Mouse (Mus musculus): ENCODE data around the gene Tuba4a. TPM values are rescaled to one million over a fixed set of nuclear protein-coding genes. Genes with fewer than 3 reads are reported as not detected.

Tuba4a gene
- polyA plus RNA-seq, 1 experiment from 2014 or later, result 86.5 TPM

- Histone ChIP-seq H3K4me3 (ENCODE audit: low read depth, low read length) (no peak overlapping the region), H3K9me3 (ENCODE audit: control insufficient read depth, low read length) (no peaks in the 10 kb centered on the region), H3K36me3 (ENCODE audit: control insufficient read depth, insufficient read depth, low read length) (no peaks in the 10 kb centered on the region), H3K4me1 (replicated peaks; ENCODE audit: control insufficient read depth, insufficient read depth, low read length) (peaks cover 10% of the 10 kb centered on the region), H3K4me2 (ENCODE audit: low read length) (no peak overlapping the region), H3K9ac (ENCODE audit: low read length) (no peak overlapping the region), H3K27ac (ENCODE audit: low read depth) (no peak overlapping the region), H3K27me3 (replicated peaks; ENCODE audit: control insufficient read depth, insufficient read depth, low read length) (no peaks in the 10 kb centered on the region)
- WGBS, result 81% methylated on average over 16 of the region's 16 CpGs
- DNase-seq (ENCODE audit: low spot score) (no peak), ATAC-seq (replicated peaks; ENCODE audit: low FRiP score, low TSS enrichment, low read depth) (no peak)
Measured at GRCm38 (mm10) chr1:75253029-75253428, 33.4 kb upstream of the Tuba4a start.

GRCm38 (mm10) chr1:75252308-75252707 is 32.6 kb upstream of the Tuba4a start:
- Histone ChIP-seq H3K4me2 (ENCODE audit: low read length) (no peak overlapping the region), H3K36me3 (ENCODE audit: control insufficient read depth, insufficient read depth, low read length) (no peaks in the 10 kb centered on the region), H3K4me1 (replicated peaks; ENCODE audit: control insufficient read depth, insufficient read depth, low read length) (peaks cover 15% of the 10 kb centered on the region), H3K9me3 (ENCODE audit: control insufficient read depth, low read length) (no peaks in the 10 kb centered on the region), H3K9ac (ENCODE audit: low read length) (no peak overlapping the region), H3K4me3 (ENCODE audit: low read depth, low read length) (no peak overlapping the region), H3K27me3 (replicated peaks; ENCODE audit: control insufficient read depth, insufficient read depth, low read length) (no peaks in the 10 kb centered on the region), H3K27ac (ENCODE audit: low read depth) (no peak overlapping the region)
- DNase-seq (ENCODE audit: low spot score) (no peak), ATAC-seq (replicated peaks; ENCODE audit: low FRiP score, low TSS enrichment, low read depth) (no peak)
- 73% methylated on average over 13 of the region's 13 CpGs for WGBS

GRCm38 (mm10) chr1:75251112-75251970 is 31.7 kb upstream of the Tuba4a start:
- Histone ChIP-seq H3K4me3 (ENCODE audit: low read depth, low read length) (no peak overlapping the region), H3K27me3 (replicated peaks; ENCODE audit: control insufficient read depth, insufficient read depth, low read length) (no peaks in the 10 kb centered on the region), H3K4me2 (ENCODE audit: low read length) (peak overlapping the region; percentile 54), H3K9me3 (ENCODE audit: control insufficient read depth, low read length) (no peaks in the 10 kb centered on the region), H3K27ac (ENCODE audit: low read depth) (no peak overlapping the region), H3K9ac (ENCODE audit: low read length) (no peak overlapping the region), H3K4me1 (replicated peaks; ENCODE audit: control insufficient read depth, insufficient read depth, low read length) (peaks cover 15% of the 10 kb centered on the region), H3K36me3 (ENCODE audit: control insufficient read depth, insufficient read depth, low read length) (no peaks in the 10 kb centered on the region)
- DNase-seq (ENCODE audit: low spot score), result peak; percentile 88
- ATAC-seq (replicated peaks; ENCODE audit: low FRiP score, low TSS enrichment, low read depth), result peak; percentile 67
- WGBS, result 5% methylated on average over 21 of the region's 22 CpGs

GRCm38 (mm10) chr1:75250498-75250897 is 30.8 kb upstream of the Tuba4a start:
- WGBS, result 75% methylated on average over 3 of the region's 3 CpGs

GRCm38 (mm10) chr1:75248041-75248772 is 28.5 kb upstream of the Tuba4a start:
- H3K9me3 ChIP-seq (ENCODE audit: control insufficient read depth, low read length), result no peaks in the 10 kb centered on the region
- no peak overlapping the region for H3K9ac ChIP-seq (ENCODE audit: low read length)
- H3K4me1 ChIP-seq (replicated peaks; ENCODE audit: control insufficient read depth, insufficient read depth, low read length), result peaks cover 15% of the 10 kb centered on the region
- H3K4me2 ChIP-seq (ENCODE audit: low read length), result no peak overlapping the region
- H3K4me3 ChIP-seq (ENCODE audit: low read depth, low read length), result no peak overlapping the region
- no peaks in the 10 kb centered on the region for H3K27me3 ChIP-seq (replicated peaks; ENCODE audit: control insufficient read depth, insufficient read depth, low read length)
- ATAC-seq (replicated peaks; ENCODE audit: low FRiP score, low TSS enrichment, low read depth), result peak; percentile 18; the same call in 1 of the 2 replicates
- 39% methylated on average over 9 of the region's 9 CpGs for WGBS
- peaks cover 7% of the 10 kb centered on the region; the same call in 1 of the 2 replicates for H3K36me3 ChIP-seq (ENCODE audit: control insufficient read depth, insufficient read depth, low read length)
- no peak for DNase-seq (ENCODE audit: low spot score)
- H3K27ac ChIP-seq (ENCODE audit: low read depth), result peak overlapping the region; percentile 43; the same call in 1 of the 2 replicates

More at GRCm38 (mm10) chr1:75250498-75250897, 30.8 kb upstream of the Tuba4a start:
- no peak overlapping the region for H3K27ac ChIP-seq (ENCODE audit: low read depth)
- H3K9me3 ChIP-seq (ENCODE audit: control insufficient read depth, low read length), result no peaks in the 10 kb centered on the region
- no peaks in the 10 kb centered on the region for H3K36me3 ChIP-seq (ENCODE audit: control insufficient read depth, insufficient read depth, low read length)
- H3K4me2 ChIP-seq (ENCODE audit: low read length), result no peak overlapping the region
- ATAC-seq (replicated peaks; ENCODE audit: low FRiP score, low TSS enrichment, low read depth), result no peak
- H3K4me3 ChIP-seq (ENCODE audit: low read depth, low read length), result no peak overlapping the region
- no peak for DNase-seq (ENCODE audit: low spot score)
- no peak overlapping the region for H3K9ac ChIP-seq (ENCODE audit: low read length)
- H3K27me3 ChIP-seq (replicated peaks; ENCODE audit: control insufficient read depth, insufficient read depth, low read length), result no peaks in the 10 kb centered on the region
- peaks cover 15% of the 10 kb centered on the region for H3K4me1 ChIP-seq (replicated peaks; ENCODE audit: control insufficient read depth, insufficient read depth, low read length)

GRCm38 (mm10) chr1:75247071-75247930 is 27.6 kb upstream of the Tuba4a start:
- H3K27me3 ChIP-seq (replicated peaks; ENCODE audit: control insufficient read depth, insufficient read depth, low read length), result no peaks in the 10 kb centered on the region
- H3K4me3 ChIP-seq (ENCODE audit: low read depth, low read length), result no peak overlapping the region
- no peak overlapping the region for H3K4me2 ChIP-seq (ENCODE audit: low read length)
- DNase-seq (ENCODE audit: low spot score) (no peak), ATAC-seq (replicated peaks; ENCODE audit: low FRiP score, low TSS enrichment, low read depth) (no peak)
- no peak overlapping the region for H3K27ac ChIP-seq (ENCODE audit: low read depth)
- H3K36me3 ChIP-seq (ENCODE audit: control insufficient read depth, insufficient read depth, low read length), result peaks cover 12% of the 10 kb centered on the region
- no peak overlapping the region for H3K9ac ChIP-seq (ENCODE audit: low read length)
- H3K4me1 ChIP-seq (replicated peaks; ENCODE audit: control insufficient read depth, insufficient read depth, low read length), result peaks cover 15% of the 10 kb centered on the region
- WGBS, result 81% methylated on average over 16 of the region's 16 CpGs
- no peaks in the 10 kb centered on the region for H3K9me3 ChIP-seq (ENCODE audit: control insufficient read depth, low read length)

GRCm38 (mm10) chr1:75244836-75245235 is 25.2 kb upstream of the Tuba4a start:
- Histone ChIP-seq H3K27me3 (replicated peaks; ENCODE audit: control insufficient read depth, insufficient read depth, low read length) (no peaks in the 10 kb centered on the region), H3K4me3 (ENCODE audit: low read depth, low read length) (no peak overlapping the region), H3K9ac (ENCODE audit: low read length) (no peak overlapping the region), H3K4me1 (replicated peaks; ENCODE audit: control insufficient read depth, insufficient read depth, low read length) (peaks cover 10% of the 10 kb centered on the region), H3K4me2 (ENCODE audit: low read length) (no peak overlapping the region), H3K36me3 (ENCODE audit: control insufficient read depth, insufficient read depth, low read length) (peaks cover 24% of the 10 kb centered on the region), H3K9me3 (ENCODE audit: control insufficient read depth, low read length) (no peaks in the 10 kb centered on the region), H3K27ac (ENCODE audit: low read depth) (no peak overlapping the region)
- ATAC-seq (replicated peaks; ENCODE audit: low FRiP score, low TSS enrichment, low read depth) (peak; percentile 44; the same call in 1 of the 2 replicates), DNase-seq (ENCODE audit: low spot score) (no peak)
- WGBS, result 24% methylated on average over 4 of the region's 4 CpGs

GRCm38 (mm10) chr1:75244175-75244826 is 24.6 kb upstream of the Tuba4a start:
- Histone ChIP-seq H3K27ac (ENCODE audit: low read depth) (no peak overlapping the region), H3K4me1 (replicated peaks; ENCODE audit: control insufficient read depth, insufficient read depth, low read length) (peaks cover 10% of the 10 kb centered on the region), H3K9ac (ENCODE audit: low read length) (no peak overlapping the region), H3K36me3 (ENCODE audit: control insufficient read depth, insufficient read depth, low read length) (peaks cover 25% of the 10 kb centered on the region), H3K27me3 (replicated peaks; ENCODE audit: control insufficient read depth, insufficient read depth, low read length) (no peaks in the 10 kb centered on the region), H3K4me3 (ENCODE audit: low read depth, low read length) (no peak overlapping the region), H3K9me3 (ENCODE audit: control insufficient read depth, low read length) (no peaks in the 10 kb centered on the region), H3K4me2 (ENCODE audit: low read length) (no peak overlapping the region)
- DNase-seq (ENCODE audit: low spot score), result no peak
- 87% methylated on average over 12 of the region's 12 CpGs for WGBS
- no peak for ATAC-seq (replicated peaks; ENCODE audit: low FRiP score, low TSS enrichment, low read depth)
